Comparison of ENCODE assay signal across 21 mouse cellular contexts in genomic region chr12:29178168-29178895, GRCm38 (mm10).
DNase-seq lines count a peak whose midpoint lies in the region; ATAC-seq lines count a peak whose summit lies in the region.
"Had no signal": no experiment of that assay in that cellular context is flagged by ENCODE, and none has a peak within 500 bp of the region (broad histone marks: within the 10 kb centered on the region; RNA-seq: fewer than 3 reads in every experiment).

No protein-coding gene starts in this region.

- H3K27ac ChIP-seq in kidney, embryonic 16.5 days (ENCODE audit: low read length): no peak overlapping the region
- no peak overlapping the region for H3K27ac ChIP-seq in intestine, embryonic 15.5 days
- H3K27ac ChIP-seq: embryonic facial prominence, embryonic 10.5 days; forebrain, embryonic 15.5 days; heart, embryonic 13.5 days; hindbrain, postnatal 0 days; limb, embryonic 10.5 days; midbrain, embryonic 10.5 days had no signal

- H3K9me3 ChIP-seq in kidney, embryonic 16.5 days (ENCODE audit: low read length): no peaks in the 10 kb centered on the region
- no peaks in the 10 kb centered on the region for H3K9me3 ChIP-seq in intestine, embryonic 15.5 days
- H3K9me3 ChIP-seq: embryonic facial prominence, embryonic 10.5 days; forebrain, embryonic 15.5 days; heart, embryonic 13.5 days; limb, embryonic 10.5 days; midbrain, embryonic 10.5 days had no signal

- WGBS in kidney, embryonic 16.5 days: 61% methylated on average over 14 of the region's 14 CpGs
- 61% methylated on average over 14 of the region's 14 CpGs for WGBS in intestine, embryonic 15.5 days

- H3K4me3 ChIP-seq in kidney, embryonic 16.5 days (ENCODE audit: low read length): no peak overlapping the region
- no peak overlapping the region for H3K4me3 ChIP-seq in intestine, embryonic 15.5 days (replicated peaks)
- H3K4me3 ChIP-seq: embryonic facial prominence, embryonic 10.5 days; erythroblast, embryonic 14.5 days; forebrain, embryonic 15.5 days; heart, embryonic 13.5 days; limb, embryonic 10.5 days; midbrain, embryonic 10.5 days had no signal

- H3K4me2 ChIP-seq in kidney, embryonic 16.5 days (replicated peaks; ENCODE audit: low read depth, low read length): no peak overlapping the region
- no peak overlapping the region for H3K4me2 ChIP-seq in intestine, embryonic 15.5 days (replicated peaks)
- H3K4me2 ChIP-seq: forebrain, embryonic 15.5 days; heart, embryonic 13.5 days; liver, embryonic 11.5 days had no signal

- H3K36me3 ChIP-seq in kidney, embryonic 16.5 days (ENCODE audit: insufficient read depth, low read length): no peaks in the 10 kb centered on the region
- no peaks in the 10 kb centered on the region for H3K36me3 ChIP-seq in intestine, embryonic 15.5 days
- H3K36me3 ChIP-seq: embryonic facial prominence, embryonic 10.5 days; forebrain, embryonic 15.5 days; heart, embryonic 13.5 days; limb, embryonic 10.5 days; midbrain, embryonic 10.5 days had no signal

- H3K4me1 ChIP-seq in kidney, embryonic 16.5 days (ENCODE audit: insufficient read depth, low read length): no peaks in the 10 kb centered on the region
- no peaks in the 10 kb centered on the region for H3K4me1 ChIP-seq in intestine, embryonic 15.5 days (replicated peaks)
- H3K4me1 ChIP-seq: heart, embryonic 13.5 days had no signal

- no peak for DNase-seq in kidney, adult 18-20 months
- peak; percentile 8 for DNase-seq in retina, embryonic 14.5 days (ENCODE audit: low spot score)
- no peak for DNase-seq in retina, postnatal 1 day
- peak; percentile 26 to 69 for DNase-seq in adrenal gland, adult 18-20 months (ENCODE audit: low spot score in 2 of 2)
- DNase-seq in brain, adult 2 months (ENCODE audit: low read depth, low spot score): peak; percentile 32
- DNase-seq: cerebellum, adult 11-12 months; cerebellum, postnatal 25 days; heart, postnatal 36 days; lung, adult 2 months; lung, postnatal 36 days had no signal

- H3K9ac ChIP-seq in kidney, embryonic 16.5 days (replicated peaks; ENCODE audit: low read length): no peak overlapping the region
- no peak overlapping the region for H3K9ac ChIP-seq in intestine, embryonic 15.5 days
- H3K9ac ChIP-seq: forebrain, embryonic 15.5 days; heart, embryonic 13.5 days had no signal

- ATAC-seq in kidney, embryonic 16.5 days (ENCODE audit: low FRiP score, low TSS enrichment): peak; percentile 70; the same call in 1 of the 2 replicates
- ATAC-seq in intestine, embryonic 15.5 days: no peak
- ATAC-seq in erythroblast, adult 5-6 weeks (replicated peaks; ENCODE audit: low FRiP score, poor library complexity, severe bottlenecking): no peak
- ATAC-seq: hindbrain, postnatal 0 days had no signal

- H3K27me3 ChIP-seq in kidney, embryonic 16.5 days (ENCODE audit: insufficient read depth, low read length): no peaks in the 10 kb centered on the region
- no peaks in the 10 kb centered on the region for H3K27me3 ChIP-seq in intestine, embryonic 15.5 days (replicated peaks)
- H3K27me3 ChIP-seq: forebrain, embryonic 15.5 days; heart, embryonic 13.5 days had no signal

Comparison
In these comparisons a context has a peak if more than half of its experiments do, and no peak if none do; other contexts are left out.
1. DNase-seq: peak in retina, embryonic 14.5 days (single experiment), adrenal gland, adult 18-20 months (2 of 2) and brain, adult 2 months (single experiment); none in kidney, adult 18-20 months (single experiment) and retina, postnatal 1 day (single experiment).